Mouse (Mus musculus): ENCODE measurements at regions not wholly inside any gene's neighbourhood (a gene's known extent, or its start where the extent isn't known, plus 50 kb on each side); places are given as distances from the start of the nearest gene placed in this dataset.

DNA sequence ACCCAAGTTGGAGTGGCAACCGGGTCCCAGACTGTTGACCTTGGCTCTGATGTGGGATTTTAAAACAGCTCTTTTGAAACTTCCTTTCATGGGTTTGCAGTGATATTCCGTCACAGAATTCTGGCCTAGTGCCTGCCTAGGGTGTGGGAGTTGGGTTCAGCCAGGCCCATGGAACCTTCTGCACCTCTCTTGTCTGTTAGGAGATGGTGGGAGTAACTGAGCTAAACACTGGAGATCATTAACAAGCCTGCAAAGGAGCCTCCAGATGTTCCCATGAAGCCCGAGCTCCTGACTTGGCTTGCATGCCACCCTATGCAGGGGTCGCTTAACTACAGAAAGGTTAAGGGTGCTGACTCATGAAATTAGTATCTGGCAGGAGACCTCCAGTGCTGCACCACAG lies 158.0 kb upstream of the Serp2 start:
- ATAC-seq (ENCODE audit: low TSS enrichment), result no peak

DNA sequence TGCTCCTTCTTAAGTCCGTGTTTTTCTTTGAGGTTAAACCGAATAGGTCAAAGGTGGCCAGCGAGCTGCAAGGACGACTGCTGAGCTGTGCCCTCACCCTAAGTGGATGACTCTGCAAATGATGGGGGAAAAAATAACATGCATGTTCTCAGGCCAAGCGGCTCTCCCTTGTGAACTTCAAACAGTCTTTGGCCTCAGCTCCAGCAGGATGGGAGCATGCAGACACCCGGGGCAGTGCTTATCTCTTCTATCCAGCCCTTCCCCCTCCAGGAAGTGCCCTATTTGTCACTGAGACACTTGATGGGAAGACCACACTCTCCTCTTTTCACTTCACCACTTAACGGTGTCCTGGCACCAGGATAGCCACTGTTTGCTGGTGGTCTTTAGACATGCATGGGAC lies 157.3 kb upstream of the Serp2 start:
- ATAC-seq (ENCODE audit: low TSS enrichment), result no peak

DNA sequence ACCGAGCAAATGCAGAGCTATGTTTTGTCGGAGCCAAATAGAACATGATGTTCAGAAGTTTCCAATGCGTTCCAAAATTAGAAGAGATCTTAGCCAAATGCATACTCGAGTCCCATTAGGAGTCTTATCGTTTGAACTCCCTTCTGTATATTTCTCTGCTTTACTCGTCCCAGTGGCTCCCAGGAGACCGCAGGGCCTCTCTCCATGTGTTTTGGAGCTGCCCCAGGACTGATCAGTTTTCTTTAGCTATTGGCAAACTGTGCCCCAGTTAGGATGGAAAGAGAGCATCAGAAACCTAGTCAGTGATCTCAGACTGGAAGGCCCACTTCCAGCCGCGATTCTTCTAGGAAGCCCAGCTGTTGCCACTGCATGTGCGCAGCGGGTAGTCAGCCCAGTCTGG lies 152.0 kb upstream of the Serp2 start:
- ATAC-seq (ENCODE audit: low TSS enrichment), result peak; percentile 47

DNA sequence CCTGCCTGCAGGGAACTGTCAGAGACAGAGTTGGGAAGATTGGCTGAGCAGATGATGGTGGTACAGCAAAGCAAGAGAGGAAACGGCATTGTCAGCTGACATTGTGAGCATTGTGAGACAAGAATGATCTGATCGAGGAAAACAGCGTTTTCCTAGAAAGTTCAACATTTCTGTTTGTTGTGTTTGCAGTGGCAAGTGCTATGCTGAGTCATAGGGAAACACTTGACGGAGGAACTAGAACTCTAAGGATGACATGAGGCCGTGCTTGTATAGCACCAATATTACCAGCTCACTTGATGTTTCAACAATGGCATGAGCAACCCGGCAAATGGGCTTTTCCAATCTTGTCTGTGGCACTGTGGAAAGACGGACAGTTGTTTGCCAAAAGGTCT lies 146.7 kb upstream of the Serp2 start:
- no peak for ATAC-seq (ENCODE audit: low TSS enrichment)

DNA sequence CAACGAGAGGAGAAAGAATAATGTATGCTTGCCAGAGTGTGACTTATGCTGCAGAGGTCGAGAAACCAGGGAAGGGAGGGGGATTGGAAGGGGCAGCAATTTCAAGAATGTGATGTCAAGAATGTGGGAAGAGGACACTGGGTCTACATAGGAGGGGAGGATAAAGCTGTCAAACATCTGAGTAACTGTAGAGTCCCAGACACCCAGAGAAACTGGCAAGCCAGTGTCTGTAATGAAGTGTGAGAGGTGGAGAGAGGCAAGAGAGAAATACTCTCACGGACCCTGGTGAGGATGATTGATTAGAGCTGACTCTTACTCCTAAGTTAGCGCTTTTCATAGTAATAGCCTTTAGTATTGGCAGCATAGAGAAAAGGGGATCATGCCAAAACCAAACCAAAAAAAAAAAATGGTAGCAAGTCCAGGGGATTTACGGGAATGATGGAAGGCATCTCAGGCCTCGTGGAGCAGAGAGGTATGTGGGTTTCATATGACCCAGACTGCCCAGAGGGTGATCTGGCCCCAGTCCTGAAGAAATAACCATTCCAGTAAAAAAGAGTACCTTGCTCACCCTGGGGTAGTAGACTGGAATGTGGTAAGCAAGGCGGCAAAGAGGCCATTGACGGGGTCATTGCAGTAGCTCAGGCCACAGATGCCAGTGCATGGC lies 146.2 kb upstream of the Serp2 start:
- no peak for ATAC-seq (ENCODE audit: low TSS enrichment)

DNA sequence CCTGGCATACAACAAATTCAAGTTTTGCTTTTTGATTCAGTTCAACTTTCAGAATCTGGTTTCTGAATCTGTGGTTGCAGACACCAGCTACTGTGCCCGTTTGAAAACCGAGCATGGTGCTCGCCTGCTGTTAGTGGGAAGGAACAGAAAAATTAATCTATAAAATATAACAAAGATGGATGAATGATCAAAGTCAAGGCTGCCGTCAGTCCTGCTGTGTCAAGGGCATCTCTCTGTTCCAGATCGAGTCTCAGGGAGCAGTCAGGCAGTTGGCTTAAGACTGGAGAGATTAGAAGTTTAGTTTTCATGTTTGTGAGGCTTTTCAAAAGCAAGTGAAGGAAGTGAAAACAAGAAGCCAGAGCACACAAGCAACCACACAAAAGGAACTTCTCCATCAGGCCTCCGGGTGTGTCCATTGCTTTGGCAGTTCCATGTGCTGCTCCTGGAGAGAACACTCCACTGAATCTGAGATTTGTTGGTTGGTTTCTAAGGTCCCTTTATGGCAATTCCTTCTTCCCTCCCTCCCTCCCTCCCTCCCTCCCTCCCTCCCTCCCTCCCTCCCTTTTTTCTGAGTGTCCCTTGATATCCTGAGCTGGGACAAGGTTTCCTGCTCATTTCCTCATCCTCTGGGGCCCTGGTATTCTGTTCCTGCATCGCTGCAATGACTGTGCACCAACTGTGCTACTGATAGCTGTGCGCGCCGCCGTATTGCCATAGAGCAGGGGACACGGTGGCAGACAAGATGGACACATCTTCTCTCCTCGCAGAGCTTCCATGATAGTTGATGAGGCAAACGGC lies 145.4 kb upstream of the Serp2 start:
- no peak; the same call in 1 of the 2 replicates for ATAC-seq (ENCODE audit: low TSS enrichment)

DNA sequence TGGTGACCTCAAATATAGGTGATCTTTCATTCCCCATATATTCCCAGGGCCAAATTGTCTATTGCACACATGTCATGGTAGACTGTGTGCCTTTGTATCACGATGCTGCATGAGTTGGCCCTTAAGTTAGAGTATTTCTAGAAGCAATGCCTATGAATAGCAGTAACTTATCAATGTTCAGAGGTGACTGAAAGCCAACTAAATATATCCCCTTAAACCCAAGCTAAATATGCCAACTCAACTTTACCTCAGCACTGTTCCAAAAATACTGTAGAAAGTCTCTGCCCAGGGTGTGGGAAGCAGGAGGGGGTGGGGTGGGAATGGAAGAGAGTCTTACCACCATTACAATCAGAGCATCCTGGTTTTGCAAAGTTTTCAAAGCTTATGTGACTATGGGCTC lies 144.6 kb upstream of the Serp2 start:
- peak; percentile 48 for ATAC-seq (ENCODE audit: low TSS enrichment)

DNA sequence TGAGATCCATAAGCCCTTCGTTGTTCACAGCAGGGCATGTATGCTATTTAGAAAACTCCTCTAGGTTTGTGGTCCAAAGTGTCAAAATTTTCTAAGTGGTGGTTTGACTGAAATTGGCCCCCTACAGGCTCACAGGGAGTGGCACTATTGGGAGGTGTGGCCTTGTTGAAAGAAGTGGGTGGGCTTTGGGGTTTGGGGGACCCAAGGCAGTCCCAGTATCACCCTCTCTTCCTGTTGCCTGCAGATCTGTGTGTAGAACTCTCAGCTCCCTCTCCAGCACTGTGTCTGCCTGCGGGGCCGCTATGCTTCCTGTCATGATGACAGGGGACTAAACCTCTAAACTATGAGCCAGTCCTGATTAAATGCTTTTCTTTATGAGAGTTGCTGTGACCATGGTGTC lies 144.1 kb upstream of the Serp2 start:
- no peak for ATAC-seq (ENCODE audit: low TSS enrichment)

DNA sequence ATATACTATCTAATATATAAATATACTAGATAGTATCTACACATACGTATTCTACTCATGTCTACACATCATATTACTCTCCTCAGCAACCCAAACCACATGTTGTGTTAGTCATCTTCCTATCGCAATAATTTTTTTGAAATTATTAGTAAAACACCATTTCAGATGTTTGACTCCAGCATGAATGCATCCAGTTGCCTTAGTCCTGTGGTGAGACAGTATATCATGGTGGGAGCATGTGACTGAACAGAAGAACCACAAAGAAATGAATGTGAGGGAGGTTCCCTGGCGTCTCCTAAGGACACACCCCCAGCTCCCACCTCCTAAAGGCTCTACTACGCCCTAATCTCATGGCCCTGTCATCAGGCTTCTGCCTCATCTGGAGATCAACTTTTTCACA lies 143.5 kb upstream of the Serp2 start:
- no peak for ATAC-seq (ENCODE audit: low TSS enrichment)

DNA sequence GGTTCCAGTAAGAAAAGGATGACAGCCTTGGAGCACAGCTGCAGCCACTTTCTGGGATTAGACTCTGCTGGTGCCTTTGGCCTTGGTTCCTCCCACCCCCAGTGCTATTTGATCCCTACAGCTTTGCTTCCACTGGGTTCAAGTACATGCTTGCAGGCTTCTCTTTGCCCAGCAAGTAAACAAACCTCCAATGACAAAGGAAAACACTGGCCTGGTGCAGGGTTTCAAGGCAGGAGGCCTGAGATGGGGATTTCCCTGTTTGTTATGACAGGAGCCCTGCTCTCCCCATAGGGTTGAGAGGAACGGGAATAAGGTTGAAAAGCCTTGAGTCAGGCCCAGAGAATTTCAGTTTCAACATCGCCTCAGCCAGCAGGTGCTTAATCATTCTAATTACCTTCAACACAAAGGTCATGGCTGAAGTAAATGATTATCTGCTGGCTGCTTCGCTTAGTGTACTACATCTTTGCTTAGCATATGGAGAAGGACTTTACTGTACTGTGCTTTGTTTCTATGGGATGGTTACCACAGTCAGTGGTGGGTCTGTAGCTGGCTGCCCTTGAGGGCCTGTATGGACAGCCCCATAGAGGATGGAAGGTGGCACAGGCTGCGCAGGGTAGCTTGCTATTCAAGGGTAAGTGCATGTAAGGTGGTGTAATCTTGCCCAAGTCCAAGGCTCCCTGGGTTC lies 142.2 kb upstream of the Serp2 start:
- ATAC-seq (ENCODE audit: low TSS enrichment), result no peak

DNA sequence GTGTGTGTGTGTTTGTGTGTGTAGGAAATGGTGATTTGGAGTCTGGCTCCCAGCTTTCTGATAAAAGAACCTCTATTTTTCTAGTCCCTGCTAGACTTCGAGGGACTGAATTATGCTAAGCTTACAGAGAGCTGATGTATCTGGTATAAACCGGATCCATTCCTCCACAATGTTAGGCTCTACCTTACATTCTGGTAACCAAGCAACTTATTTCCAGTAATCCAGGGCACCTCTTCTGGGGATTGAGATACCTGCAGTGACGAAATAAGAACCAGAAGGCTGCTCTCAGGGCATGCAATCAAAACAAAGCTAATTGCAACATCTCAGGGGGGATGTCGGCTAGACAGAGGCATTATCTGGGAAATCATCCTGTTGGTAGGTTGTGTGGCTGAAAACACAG lies 140.0 kb upstream of the Serp2 start:
- no peak for ATAC-seq (ENCODE audit: low TSS enrichment)

DNA sequence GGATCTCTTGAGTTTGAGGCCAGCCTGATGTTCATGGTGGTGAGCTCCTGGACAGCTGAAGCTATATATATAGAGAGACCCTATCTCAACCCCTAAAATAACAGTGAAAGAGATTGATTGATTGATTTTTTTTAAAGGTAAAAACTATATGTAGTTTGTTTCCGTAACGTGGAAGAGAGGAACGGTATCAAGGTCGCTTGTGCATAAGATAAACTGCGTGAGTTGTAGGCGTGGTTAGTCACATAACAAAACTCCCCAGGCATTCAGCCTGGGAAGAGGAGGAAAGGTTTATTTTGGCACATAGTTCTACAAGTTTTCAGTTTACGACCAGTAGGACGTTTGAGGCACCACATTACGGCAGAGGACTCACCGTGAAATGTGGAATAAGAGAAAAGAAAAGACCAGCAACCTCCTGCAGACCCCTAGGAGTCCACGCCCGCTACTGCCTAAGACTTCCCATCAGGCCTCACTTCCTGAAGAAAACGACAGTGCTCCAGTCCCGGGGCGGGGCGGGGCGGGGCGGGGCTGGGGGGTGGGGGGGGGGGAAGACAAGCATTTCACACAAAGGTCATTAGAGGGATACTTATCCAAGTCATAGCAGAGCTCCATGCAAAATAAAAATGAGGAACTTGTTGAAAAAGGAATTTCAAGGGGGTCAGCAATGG lies 139.1 kb upstream of the Serp2 start:
- no peak for ATAC-seq (ENCODE audit: low TSS enrichment)

DNA sequence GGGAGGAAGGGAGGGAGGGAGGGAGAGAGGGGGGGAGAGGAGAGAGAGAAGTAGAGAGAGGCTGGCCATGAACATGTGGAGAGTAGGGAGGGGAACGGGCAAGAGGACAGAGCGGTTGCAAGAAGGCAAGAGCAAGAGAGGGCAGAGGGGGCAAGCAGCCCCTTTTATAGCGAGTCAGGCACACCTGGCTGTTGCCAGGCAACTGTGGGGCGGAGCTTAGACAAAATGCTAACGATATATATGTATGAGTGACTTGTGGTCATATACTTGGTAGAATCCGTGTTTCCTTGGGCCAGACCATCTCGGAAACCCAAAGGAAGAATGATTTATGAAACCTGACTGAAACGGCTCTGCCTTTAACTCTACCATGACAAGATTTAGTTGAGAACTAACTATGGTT lies 138.2 kb upstream of the Serp2 start:
- ATAC-seq (ENCODE audit: low TSS enrichment), result no peak

DNA sequence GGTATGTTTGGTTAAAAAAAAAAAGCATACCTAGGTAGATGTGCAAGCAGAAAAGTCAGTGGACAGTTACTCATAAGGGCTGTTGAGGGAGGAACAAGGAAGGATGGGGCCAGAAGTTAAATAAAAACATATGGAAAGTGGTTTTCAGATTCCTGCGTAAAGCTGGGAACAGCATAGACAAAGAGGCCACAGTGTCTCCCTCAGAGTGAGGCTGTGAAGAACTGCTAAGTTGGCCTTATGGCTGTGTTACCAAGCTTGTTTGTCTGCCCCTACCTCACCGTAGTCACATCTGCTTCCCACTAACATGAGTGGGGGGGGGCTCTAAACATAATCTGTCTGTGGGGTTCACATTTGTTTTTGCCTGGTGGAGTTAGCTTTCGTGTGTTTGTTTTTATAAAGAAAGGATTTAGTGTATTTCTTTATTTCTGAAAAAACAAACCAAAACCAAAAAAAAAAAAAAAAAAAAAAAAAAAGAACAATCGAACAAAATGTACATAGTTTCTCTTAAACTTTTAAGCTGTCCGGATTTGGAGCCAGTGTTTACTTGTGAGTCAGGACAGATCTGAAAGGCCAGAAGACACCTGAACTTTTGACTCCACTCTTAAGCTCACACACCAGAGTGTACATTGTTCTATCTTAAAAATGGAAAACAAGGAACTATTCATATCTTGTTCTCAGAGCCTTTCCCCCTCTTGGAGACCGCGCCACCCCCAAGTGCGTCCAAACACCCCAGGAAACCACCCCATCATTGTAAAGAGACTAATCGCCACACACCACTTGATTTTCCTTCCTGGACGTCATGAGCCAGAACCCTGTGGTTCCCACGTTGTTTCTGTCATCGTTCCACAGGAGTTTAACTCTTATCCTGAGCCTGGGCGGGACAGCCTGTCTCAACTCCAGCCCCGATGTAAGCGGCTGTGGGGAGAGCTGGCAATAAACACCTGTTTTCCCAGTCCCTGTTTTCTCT lies 136.9 kb upstream of the Serp2 start:
- ATAC-seq (ENCODE audit: low TSS enrichment), result no peak

DNA sequence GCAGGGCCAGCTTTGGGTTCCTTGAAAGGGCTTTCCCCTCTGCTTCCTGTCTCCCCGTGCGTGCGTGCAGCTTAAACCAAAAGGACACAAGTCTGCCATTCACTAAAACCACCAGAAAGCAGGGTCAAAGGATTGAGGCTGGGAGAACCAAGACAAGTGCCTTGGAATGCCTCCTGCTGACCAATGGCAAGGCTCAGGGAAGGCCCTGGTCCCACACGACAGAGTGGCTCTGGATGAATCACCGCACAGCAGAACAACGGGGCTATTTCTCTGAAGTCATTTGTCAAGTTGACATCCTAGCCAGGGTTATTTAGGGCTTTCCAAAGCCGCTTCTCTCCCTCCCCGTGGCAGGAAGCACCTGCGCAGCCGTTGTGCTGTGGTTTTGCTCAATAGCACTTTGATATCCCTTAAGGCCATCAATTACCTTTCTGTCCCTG lies 131.3 kb upstream of the Serp2 start:
- ATAC-seq (ENCODE audit: low TSS enrichment), result no peak

DNA sequence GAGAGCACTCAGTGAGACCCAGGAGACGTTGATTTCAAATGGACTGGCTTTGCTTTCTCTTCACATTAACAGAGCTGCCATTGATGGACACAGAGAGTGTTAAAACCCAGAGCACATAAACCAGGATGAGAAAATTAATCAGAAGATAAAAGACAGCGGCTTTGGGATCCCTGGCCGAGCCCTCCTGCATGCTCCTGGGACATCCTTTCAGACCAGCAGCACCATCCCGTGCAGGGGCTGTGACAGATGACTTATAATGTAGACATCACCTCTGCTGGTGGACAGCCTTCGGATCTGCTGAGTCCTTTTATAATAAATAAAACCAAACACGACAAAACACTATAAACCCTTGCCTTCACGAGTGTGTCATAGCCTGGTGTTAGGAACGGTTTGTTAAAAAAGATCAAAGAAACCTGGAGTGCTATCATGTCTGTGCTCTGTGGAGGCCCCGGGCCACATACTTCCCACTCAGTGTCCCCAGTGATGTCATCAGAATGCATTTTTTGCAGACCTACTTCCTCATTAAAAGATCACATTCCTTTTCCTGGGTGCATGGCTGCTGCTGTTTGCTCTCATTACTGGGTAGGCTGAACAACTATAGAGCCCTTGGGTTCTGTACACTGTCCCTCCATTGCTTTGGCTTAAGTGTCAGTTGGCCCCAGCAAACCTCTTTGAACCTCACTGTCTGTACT lies 130.2 kb upstream of the Serp2 start:
- no peak for ATAC-seq (ENCODE audit: low TSS enrichment)

DNA sequence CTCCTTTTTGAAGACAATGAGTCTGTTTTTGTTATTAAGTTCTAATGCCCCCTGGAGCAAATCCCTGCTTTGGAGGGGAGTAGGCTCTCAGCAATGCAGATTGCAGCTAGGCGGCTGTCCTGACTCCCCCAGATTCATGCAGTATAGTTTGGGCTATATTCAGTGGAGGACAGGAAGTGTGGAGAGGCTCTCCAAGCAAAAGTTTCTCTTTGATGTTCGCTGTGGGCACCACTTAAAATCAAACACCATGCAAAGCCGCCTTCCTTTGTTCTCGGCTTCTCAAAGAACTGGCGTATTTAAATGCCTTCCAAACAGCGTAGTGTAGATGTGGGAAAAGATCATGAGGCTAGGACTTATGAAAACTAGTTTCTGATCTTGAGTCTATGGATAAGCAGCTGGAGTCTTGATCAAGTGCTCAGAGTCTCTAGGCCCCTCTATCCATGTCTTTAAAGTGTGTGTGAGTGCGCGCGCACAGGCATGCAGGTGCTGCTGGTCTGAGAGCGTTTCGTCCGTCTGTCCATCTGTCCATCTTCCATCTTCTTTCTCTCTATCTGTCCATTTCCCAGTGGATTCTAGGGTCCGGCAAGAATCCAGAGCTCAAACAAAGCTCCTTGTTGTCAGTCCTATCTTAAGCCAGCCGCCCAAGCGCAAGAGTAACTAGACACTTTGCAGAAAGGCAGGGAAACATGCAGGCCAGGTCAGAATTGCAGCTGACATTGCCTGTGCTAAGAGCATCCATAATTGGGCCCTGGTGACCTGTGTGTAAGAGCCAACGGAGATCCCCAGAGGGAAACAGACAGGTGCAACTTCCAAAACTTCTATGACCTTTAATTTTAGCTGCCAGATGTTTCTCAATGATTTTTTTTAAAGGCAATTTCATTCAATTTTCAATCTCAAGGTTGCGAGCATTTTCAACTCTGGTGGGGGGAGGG lies 129.4 kb upstream of the Serp2 start:
- no peak for ATAC-seq (ENCODE audit: low TSS enrichment)

DNA sequence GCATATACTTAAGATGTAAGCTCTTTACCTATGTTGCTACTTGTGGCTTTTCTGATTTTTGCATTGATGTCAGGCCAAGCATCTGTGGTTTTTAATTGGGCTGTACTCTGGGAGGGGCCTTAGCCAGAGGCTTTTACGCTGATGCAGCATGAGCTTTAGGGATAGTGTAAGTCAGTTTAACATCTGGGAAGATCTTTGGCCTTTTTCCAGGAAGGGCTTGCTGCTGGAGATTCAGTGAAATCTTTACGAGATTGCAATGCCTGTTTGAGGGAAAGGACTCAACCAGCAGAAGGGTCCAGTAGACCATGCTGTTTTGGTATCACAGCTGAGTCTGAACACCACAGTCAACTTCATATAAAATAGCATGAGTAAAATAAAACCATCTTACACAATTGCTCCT lies 127.6 kb upstream of the Serp2 start:
- ATAC-seq (ENCODE audit: low TSS enrichment), result no peak

DNA sequence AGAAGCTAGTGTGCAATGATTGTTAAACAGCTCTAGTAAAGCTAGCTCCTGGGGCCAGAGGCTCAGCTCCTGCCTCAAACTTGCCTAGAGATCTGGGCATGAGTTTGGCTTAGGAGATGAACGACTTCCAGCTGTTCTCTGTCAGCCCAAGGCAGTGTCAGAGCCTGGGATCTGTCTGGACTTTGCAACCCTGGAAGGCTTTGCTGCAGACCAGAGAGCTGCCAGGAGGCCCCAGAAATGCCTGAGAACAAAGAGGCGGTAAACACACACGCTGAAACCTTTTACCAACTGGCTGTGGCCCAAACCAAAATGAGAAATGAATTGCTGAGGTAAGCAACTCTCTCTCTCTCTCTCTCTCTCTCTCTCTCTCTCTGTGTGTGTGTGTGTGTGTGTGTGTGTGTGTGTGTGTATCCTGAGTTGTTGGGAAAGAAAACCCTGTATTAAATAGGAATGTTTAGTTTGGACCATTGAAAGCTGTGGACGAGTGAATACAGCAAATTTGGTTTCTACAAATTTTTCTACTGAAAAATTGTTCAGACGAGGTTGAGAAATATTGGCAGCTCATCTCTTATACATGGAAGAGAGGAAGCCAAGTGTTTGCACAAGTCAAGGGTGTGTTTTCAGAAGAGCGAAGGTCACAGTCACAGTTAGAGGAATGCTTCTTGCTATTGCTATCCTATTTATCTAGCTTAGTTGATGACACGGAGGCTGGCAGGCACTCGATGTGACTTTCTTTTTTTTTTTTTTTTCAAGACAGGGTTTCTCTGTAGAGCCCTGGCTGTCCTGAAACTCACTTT lies 125.1 kb upstream of the Serp2 start:
- no peak for ATAC-seq (ENCODE audit: low TSS enrichment)
